Mouse (Mus musculus): ENCODE measurements around the gene Sipa1l1.

Sipa1l1 gene

DNA sequence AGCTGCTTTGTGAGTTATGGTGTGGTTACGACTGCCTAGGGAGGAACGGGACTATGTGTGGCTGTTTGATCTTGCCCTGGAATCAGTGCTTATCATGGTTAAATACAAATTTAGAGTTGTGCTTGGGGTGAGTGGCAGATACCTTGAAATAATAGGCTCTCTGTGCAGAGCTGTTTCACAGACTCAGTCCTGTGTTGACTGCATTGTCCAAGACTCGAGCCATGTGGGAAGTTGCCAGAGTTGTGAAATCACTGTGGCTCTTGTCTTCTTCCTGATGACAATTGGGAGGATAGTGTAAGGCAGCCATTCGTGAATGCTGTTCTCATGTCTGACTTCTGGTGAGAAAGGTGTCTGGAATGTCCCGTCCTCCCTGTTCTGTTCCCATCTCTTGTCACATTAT, 106.6 kb downstream of the Sipa1l1 start:
- no peak for TF ChIP-seq GATA4 (IDR thresholded peaks at IDR 0.05; ENCODE audit: insufficient replicate concordance, low read length)

DNA sequence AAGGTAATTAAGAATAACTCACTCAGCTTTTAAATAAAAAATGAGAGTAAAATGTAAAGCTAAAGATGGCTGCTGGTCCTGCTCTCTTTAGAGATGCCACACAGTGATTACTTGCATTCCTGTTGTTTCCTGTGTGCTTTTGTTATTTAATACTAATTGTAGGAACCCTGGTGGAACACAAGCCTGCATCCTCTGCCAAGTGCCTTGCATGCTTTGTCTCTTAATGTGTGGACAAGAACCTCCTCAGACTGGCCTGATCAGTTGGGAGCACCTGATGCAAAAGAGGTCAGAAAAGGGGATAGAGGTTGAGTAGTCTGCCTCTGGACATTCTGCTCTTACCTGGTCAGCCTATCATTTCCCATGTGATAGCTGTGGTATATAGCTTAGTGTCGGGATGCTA, 107.5 kb downstream of the Sipa1l1 start:
- no peak for TF ChIP-seq GATA4 (IDR thresholded peaks at IDR 0.05; ENCODE audit: insufficient replicate concordance, low read length)

DNA sequence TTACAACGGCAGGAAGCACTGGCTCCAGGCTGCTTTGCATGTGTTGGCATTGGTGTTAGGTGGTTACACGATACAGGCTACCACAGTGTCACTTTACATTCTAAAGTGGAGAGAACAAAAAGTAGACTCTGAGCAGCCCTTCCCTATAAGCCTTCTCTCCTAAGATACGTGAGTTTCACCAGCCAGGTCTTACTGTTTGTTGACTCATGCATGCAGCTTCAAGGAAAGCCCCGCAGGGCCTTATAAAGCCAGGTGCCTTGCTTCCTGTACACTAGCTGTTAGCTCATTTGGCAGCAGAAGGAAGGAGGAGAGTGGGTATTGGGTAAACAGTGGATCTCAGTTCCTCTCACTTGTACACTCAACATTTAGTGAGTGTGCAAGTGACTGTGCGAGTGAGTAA, 115.5 kb downstream of the Sipa1l1 start:
- TF ChIP-seq GATA4 (IDR thresholded peaks at IDR 0.05; ENCODE audit: insufficient replicate concordance, low read length), result no peak

DNA sequence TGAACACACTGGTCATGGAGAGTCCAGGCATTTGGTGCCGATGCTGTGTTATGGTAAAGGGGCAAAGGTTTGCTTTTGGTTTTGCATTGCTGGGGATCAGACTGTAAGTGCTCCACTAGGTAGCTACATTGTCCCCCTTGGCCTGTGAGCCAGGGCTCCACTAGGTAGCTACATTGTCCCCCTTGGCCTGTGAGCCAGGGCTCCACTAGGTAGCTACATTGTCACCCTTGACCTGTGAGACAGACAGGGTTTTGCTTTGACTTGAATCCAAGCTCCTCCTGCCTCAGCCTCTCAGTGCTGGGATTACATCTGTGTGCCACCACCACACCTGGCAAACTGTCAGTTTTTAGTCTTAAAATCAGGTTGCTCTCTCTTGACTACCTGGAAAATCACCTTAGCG, 115.9 kb downstream of the Sipa1l1 start:
- TF ChIP-seq GATA4 (IDR thresholded peaks at IDR 0.05; ENCODE audit: insufficient replicate concordance, low read length), result no peak

- TF ChIP-seq GATA4 (IDR thresholded peaks at IDR 0.05; ENCODE audit: insufficient replicate concordance, low read length), result no peak
Observed at GRCm38 (mm10) chr12:82286068-82286467, 116.9 kb downstream of the Sipa1l1 start.

DNA sequence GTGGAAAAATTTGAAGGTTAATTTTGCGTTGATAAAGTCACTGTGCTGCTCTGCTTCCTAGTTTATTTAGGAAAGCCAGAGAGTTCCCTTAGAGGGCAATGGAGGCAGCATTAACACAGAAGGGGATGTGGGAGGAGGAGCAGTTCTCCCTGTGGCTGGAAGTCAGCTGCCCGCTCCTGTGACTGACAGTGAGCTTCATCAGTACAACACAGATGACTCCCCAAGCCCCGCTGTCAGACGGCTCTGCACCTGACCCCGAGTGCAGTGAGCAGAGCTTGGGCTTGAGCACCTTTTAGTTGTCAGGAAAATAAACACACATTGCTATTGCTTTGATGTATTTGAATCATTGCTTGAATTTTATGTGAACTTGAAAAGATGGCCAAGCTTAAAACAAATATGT, 117.7 kb downstream of the Sipa1l1 start:
- TF ChIP-seq GATA4 (IDR thresholded peaks at IDR 0.05; ENCODE audit: insufficient replicate concordance, low read length), result no peak

DNA sequence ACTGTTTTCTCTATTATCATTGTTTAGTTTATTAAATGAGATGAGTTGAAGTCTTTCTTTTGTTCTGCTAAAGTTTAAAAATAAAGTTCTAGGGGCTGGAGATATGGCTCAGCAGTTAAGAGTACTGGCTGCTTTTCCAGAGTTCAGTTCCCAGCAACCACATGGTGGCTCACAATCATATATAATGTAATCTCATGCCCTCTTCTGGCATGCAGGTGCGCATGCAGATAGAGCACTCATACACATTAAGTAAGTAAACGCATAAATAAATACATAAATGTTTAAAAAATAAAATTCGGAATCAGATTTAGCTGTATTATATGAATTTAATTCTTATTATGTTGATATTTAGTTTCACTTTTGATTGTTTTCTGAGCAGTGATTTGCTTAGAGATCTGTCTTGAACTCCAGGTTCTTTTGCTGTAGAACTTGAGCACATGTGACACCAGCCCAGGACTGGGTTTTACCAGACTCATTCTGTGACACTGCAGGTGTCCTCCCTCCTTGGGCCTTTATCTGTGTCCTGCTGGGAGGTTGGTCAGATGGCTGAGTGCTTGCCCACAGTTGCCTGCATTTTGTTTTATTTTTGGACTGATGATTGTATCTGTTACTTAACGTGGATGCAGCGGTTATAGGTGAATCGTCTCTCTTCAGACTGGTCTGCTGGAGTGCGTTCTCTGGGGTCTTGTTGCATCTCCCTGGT, 124.6 kb downstream of the Sipa1l1 start:
- no peak for TF ChIP-seq GATA4 (IDR thresholded peaks at IDR 0.05; ENCODE audit: insufficient replicate concordance, low read length)

GRCm38 (mm10) chr12:82294906-82295887, 126.1 kb downstream of the Sipa1l1 start:
- no peak for TF ChIP-seq GATA4 (IDR thresholded peaks at IDR 0.05; ENCODE audit: insufficient replicate concordance, low read length)

DNA sequence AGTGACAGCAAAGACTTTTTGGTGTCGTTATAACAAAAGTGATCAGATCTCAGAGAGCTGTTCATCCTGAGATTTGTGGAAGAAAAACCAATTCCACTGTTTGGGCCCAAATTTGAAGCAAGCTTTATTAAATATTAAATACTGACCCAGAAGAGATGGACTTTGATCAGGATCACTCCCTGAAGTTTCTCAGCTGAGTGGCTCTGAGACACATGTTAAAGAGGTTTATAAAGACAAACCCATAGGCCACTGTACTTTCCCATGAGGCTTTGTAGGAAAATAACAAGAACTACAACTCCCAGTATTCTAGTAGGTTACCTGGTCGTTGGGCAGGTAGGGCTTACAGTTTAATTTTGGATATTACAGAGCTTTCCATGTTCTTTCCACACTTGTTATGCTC, 127.2 kb downstream of the Sipa1l1 start:
- no peak for TF ChIP-seq GATA4 (IDR thresholded peaks at IDR 0.05; ENCODE audit: insufficient replicate concordance, low read length)

- TF ChIP-seq GATA4 (IDR thresholded peaks at IDR 0.05; ENCODE audit: insufficient replicate concordance, low read length), result no peak
Observed at GRCm38 (mm10) chr12:82297196-82297595, 128.1 kb downstream of the Sipa1l1 start.

DNA sequence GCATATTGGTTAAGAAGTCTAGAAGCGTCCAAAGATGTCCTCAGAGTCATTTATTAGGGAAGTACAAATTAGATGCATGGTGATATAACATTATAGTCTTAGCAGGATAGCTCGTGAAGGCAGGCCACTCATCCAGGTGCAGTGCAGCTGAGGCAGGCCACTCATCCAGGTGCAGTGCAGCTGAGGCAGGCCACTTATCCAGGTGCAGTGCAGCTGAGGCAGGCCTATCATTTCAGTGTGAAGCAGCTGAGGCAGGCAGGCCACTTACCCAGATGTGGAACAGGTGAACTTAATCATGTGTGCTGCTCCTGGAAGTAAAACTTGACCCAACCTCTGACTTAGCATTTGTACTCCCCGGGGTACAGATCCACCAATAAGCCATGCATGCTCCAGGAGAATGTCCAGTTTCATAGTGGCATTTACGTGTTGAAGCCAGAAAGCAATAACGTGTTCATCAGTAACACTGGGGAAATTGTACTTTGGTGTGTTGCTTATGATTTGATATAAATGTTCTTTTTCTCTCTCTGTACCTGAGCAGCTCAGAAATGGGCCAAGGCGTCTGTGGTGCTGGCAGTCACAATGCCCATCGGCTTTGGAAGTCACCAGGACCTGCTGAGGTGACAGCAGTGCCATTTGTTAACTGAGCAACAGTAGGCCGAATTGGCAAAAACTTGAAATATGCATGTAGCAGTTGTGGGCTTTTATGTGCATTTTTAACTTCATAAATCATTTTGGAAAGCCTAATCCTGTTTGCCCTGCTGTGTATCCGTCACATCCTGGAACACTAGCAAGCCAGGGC, 129.7 kb downstream of the Sipa1l1 start:
- no peak for TF ChIP-seq GATA4 (IDR thresholded peaks at IDR 0.05; ENCODE audit: insufficient replicate concordance, low read length)

GRCm38 (mm10) chr12:82304140-82304539, 135.0 kb downstream of the Sipa1l1 start:
- TF ChIP-seq GATA4 (IDR thresholded peaks at IDR 0.05; ENCODE audit: insufficient replicate concordance, low read length), result no peak

DNA sequence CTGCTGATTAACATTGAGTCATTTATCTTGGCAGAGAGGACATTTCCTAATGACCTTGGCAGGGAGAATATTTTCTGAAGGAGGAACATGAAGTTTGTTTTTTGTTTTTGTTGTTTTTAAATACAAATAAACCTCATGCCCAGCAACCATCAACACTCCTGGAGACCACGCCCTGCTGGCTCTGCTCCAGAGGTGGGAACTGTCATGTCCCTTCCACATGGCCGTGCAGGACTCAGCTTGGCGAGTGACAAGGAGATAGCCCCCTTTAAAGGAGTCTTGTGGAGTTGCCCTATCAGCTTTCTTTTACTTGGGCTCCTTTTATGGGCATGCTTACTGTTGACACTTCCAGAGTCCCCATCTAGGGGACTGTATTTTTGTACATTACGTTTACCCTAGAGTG, 136.9 kb downstream of the Sipa1l1 start:
- TF ChIP-seq GATA4 (IDR thresholded peaks at IDR 0.05; ENCODE audit: insufficient replicate concordance, low read length), result no peak

GRCm38 (mm10) chr12:82311593-82311992, 142.5 kb downstream of the Sipa1l1 start:
- no peak for TF ChIP-seq GATA4 (IDR thresholded peaks at IDR 0.05; ENCODE audit: insufficient replicate concordance, low read length)

- TF ChIP-seq GATA4 (IDR thresholded peaks at IDR 0.05; ENCODE audit: insufficient replicate concordance, low read length), result no peak
Observed at GRCm38 (mm10) chr12:82312091-82312820, 143.1 kb downstream of the Sipa1l1 start.

Data from liver, adult (tissue).